Mouse (Mus musculus) neural tube, embryonic 15.5 days (tissue): ENCODE data around the gene Vegfc. TPM values are rescaled to one million over a fixed set of nuclear protein-coding genes. Genes with fewer than 3 reads are reported as not detected.

Experiments
- ATAC-seq: fragments of 200-750 bp; cut with Nextera tagmentation; 2 replicates; pipeline ENCODE4 v1.8.0; 2017; ENCODE audit warnings: mild to moderate bottlenecking, moderate TSS enrichment, moderate library complexity; ENCODE audit not compliant: low FRiP score
- H3K27ac ChIP-seq: fragments of 300-500 bp; sonication (generic); replicated peaks from 2 replicates; pipeline ENCODE4 v1.5.1; 2015; ENCODE audit warnings: mild to moderate bottlenecking, inconsistent platforms
- H3K27me3 ChIP-seq: fragments of 300-500 bp; sonication (generic); replicated peaks from 2 replicates; pipeline ENCODE4 v1.6.1; 2015; ENCODE audit warnings: inconsistent platforms
- H3K36me3 ChIP-seq: fragments of 300-500 bp; sonication (generic); 2 replicates; pipeline ENCODE4 v1.6.1; 2015; ENCODE audit warnings: inconsistent platforms
- H3K4me1 ChIP-seq: fragments of 300-500 bp; sonication (generic); 2 replicates; pipeline ENCODE4 v1.6.1; 2015; ENCODE audit warnings: inconsistent platforms
- H3K4me2 ChIP-seq: fragments of 300-500 bp; sonication (generic); 2 replicates; pipeline ENCODE4 v1.6.1; 2015; ENCODE audit warnings: inconsistent platforms, mild to moderate bottlenecking, moderate library complexity
- H3K4me3 ChIP-seq: fragments of 300-500 bp; sonication (generic); replicated peaks from 2 replicates; pipeline ENCODE4 v1.5.1; 2015; ENCODE audit warnings: mild to moderate bottlenecking, inconsistent platforms
- H3K9ac ChIP-seq: fragments of 300-500 bp; sonication (generic); replicated peaks from 2 replicates; pipeline ENCODE4 v1.6.1; 2015; ENCODE audit warnings: mild to moderate bottlenecking, inconsistent platforms
- H3K9me3 ChIP-seq: fragments of 300-500 bp; sonication (generic); replicated peaks from 2 replicates; pipeline ENCODE4 v1.6.1; 2016; ENCODE audit warnings: inconsistent platforms
- WGBS: fragments of 180-500 bp; shearing (Covaris S2); methylation state at CpG from one replicate; pipeline ENCODE4 v1.1.7; 2015; ENCODE audit warnings: mixed read lengths; 5-methylcytosine and 5-hydroxymethylcytosine counted together
- polyA plus RNA-seq: library from polyadenylated mRNA; unstranded; fragments of >200 nt; fragmentation: Nextera tagmentation; extraction: Ambion mirVana; gene quantifications from 2 replicates; pipeline ENCODE4 v1.2.1, GENCODE M21; 2015

Vegfc gene
- polyA plus RNA-seq, 1 experiment from 2014 or later: 4.4 TPM

GRCm38 (mm10) chr8:54087114-54087513, 9.7 kb downstream of the Vegfc start:
- Histone ChIP-seq H3K9ac (no peak overlapping the region), H3K4me3 (no peak overlapping the region), H3K9me3 (no peaks in the 10 kb centered on the region), H3K36me3 (no peaks in the 10 kb centered on the region), H3K4me2 (no peak overlapping the region), H3K27ac (no peak overlapping the region), H3K4me1 (no peaks in the 10 kb centered on the region), H3K27me3 (no peaks in the 10 kb centered on the region)
- 90% methylated on average over 2 of the region's 2 CpGs for WGBS
- ATAC-seq: no peak

- Histone ChIP-seq H3K9me3 (no peaks in the 10 kb centered on the region), H3K27me3 (no peaks in the 10 kb centered on the region), H3K36me3 (no peaks in the 10 kb centered on the region), H3K9ac (no peak overlapping the region), H3K4me2 (no peak overlapping the region), H3K4me3 (no peak overlapping the region), H3K4me1 (no peaks in the 10 kb centered on the region), H3K27ac (no peak overlapping the region)
- 52% methylated on average over 4 of the region's 4 CpGs for WGBS
- ATAC-seq: no peak
These were observed 11.8 kb downstream of the Vegfc start for GRCm38 (mm10) chr8:54089204-54089603.

GRCm38 (mm10) chr8:54089901-54090300, 12.5 kb downstream of the Vegfc start:
- Histone ChIP-seq H3K36me3 (no peaks in the 10 kb centered on the region), H3K4me3 (no peak overlapping the region), H3K4me1 (no peaks in the 10 kb centered on the region), H3K27ac (no peak overlapping the region), H3K27me3 (no peaks in the 10 kb centered on the region), H3K9me3 (no peaks in the 10 kb centered on the region), H3K9ac (no peak overlapping the region), H3K4me2 (no peak overlapping the region)
- ATAC-seq: no peak
- 93% methylated on average over 2 of the region's 2 CpGs for WGBS

- Histone ChIP-seq H3K27me3 (no peaks in the 10 kb centered on the region), H3K4me2 (no peak overlapping the region), H3K9me3 (no peaks in the 10 kb centered on the region), H3K4me3 (no peak overlapping the region), H3K27ac (no peak overlapping the region), H3K36me3 (no peaks in the 10 kb centered on the region), H3K9ac (no peak overlapping the region), H3K4me1 (no peaks in the 10 kb centered on the region)
- ATAC-seq: no peak
- WGBS: 24% methylated on average over 6 of the region's 6 CpGs
These were observed 22.7 kb downstream of the Vegfc start for GRCm38 (mm10) chr8:54100058-54100457.

GRCm38 (mm10) chr8:54114581-54114980, 37.2 kb downstream of the Vegfc start:
- Histone ChIP-seq H3K36me3 (no peaks in the 10 kb centered on the region), H3K27ac (no peak overlapping the region), H3K4me2 (no peak overlapping the region), H3K4me1 (no peaks in the 10 kb centered on the region), H3K9me3 (no peaks in the 10 kb centered on the region), H3K27me3 (no peaks in the 10 kb centered on the region), H3K9ac (no peak overlapping the region), H3K4me3 (no peak overlapping the region)
- ATAC-seq: no peak
- 68% methylated on average over 3 of the region's 3 CpGs for WGBS

- H3K4me1 ChIP-seq: no peaks in the 10 kb centered on the region
- no peak for ATAC-seq
- H3K4me3 ChIP-seq: no peak overlapping the region
- no peak overlapping the region for H3K9ac ChIP-seq
- 85% methylated on average over 7 of the region's 7 CpGs for WGBS
- no peaks in the 10 kb centered on the region for H3K9me3 ChIP-seq
- no peaks in the 10 kb centered on the region for H3K27me3 ChIP-seq
- H3K27ac ChIP-seq: no peak overlapping the region
- H3K36me3 ChIP-seq: no peaks in the 10 kb centered on the region
- H3K4me2 ChIP-seq: no peak overlapping the region
These were observed 42.7 kb downstream of the Vegfc start for GRCm38 (mm10) chr8:54120115-54120514.

- WGBS: 78% methylated on average over 3 of the region's 3 CpGs
- no peak overlapping the region for H3K27ac ChIP-seq
- no peaks in the 10 kb centered on the region for H3K36me3 ChIP-seq
These were observed 44.5 kb downstream of the Vegfc start for GRCm38 (mm10) chr8:54121942-54122341.

GRCm38 (mm10) chr8:54122345-54122744, 44.9 kb downstream of the Vegfc start:
- ATAC-seq: no peak
- H3K9me3 ChIP-seq: no peaks in the 10 kb centered on the region
- H3K27me3 ChIP-seq: no peaks in the 10 kb centered on the region
- H3K9ac ChIP-seq: no peak overlapping the region
- WGBS: 80% methylated on average over 1 of the region's 1 CpGs
- H3K4me2 ChIP-seq: no peak overlapping the region
- no peak overlapping the region for H3K27ac ChIP-seq
- no peaks in the 10 kb centered on the region for H3K36me3 ChIP-seq
- H3K4me3 ChIP-seq: no peak overlapping the region
- no peaks in the 10 kb centered on the region for H3K4me1 ChIP-seq

More at GRCm38 (mm10) chr8:54121942-54122341, 44.5 kb downstream of the Vegfc start:
- Histone ChIP-seq H3K4me1 (no peaks in the 10 kb centered on the region), H3K4me2 (no peak overlapping the region), H3K27me3 (no peaks in the 10 kb centered on the region), H3K4me3 (no peak overlapping the region), H3K9ac (no peak overlapping the region), H3K9me3 (no peaks in the 10 kb centered on the region)
- ATAC-seq: no peak

- H3K36me3 ChIP-seq: no peaks in the 10 kb centered on the region
- H3K9ac ChIP-seq: no peak overlapping the region
- no peak overlapping the region for H3K27ac ChIP-seq
- H3K4me1 ChIP-seq: no peaks in the 10 kb centered on the region
- no peak for ATAC-seq
- no peak overlapping the region for H3K4me2 ChIP-seq
- no peaks in the 10 kb centered on the region for H3K27me3 ChIP-seq
- no peaks in the 10 kb centered on the region for H3K9me3 ChIP-seq
- WGBS: 94% methylated on average over 2 of the region's 2 CpGs
- no peak overlapping the region for H3K4me3 ChIP-seq
These were observed 53.2 kb downstream of the Vegfc start for GRCm38 (mm10) chr8:54130558-54130957.

GRCm38 (mm10) chr8:54153240-54153639, 75.8 kb downstream of the Vegfc start:
- Histone ChIP-seq H3K27me3 (no peaks in the 10 kb centered on the region), H3K9ac (no peak overlapping the region), H3K4me2 (no peak overlapping the region), H3K9me3 (no peaks in the 10 kb centered on the region), H3K4me1 (no peaks in the 10 kb centered on the region), H3K4me3 (no peak overlapping the region), H3K27ac (no peak overlapping the region), H3K36me3 (no peaks in the 10 kb centered on the region)
- ATAC-seq: no peak
- 62% methylated on average over 4 of the region's 4 CpGs for WGBS

GRCm38 (mm10) chr8:54163505-54163904, 86.1 kb downstream of the Vegfc start:
- H3K27me3 ChIP-seq: no peaks in the 10 kb centered on the region
- H3K9me3 ChIP-seq: no peaks in the 10 kb centered on the region
- H3K9ac ChIP-seq: no peak overlapping the region
- H3K4me1 ChIP-seq: peaks cover 3% of the 10 kb centered on the region; the same call in 1 of the 2 replicates
- WGBS: 16% methylated on average over 5 of the region's 5 CpGs
- H3K4me3 ChIP-seq: no peak overlapping the region
- no peak overlapping the region for H3K27ac ChIP-seq
- no peaks in the 10 kb centered on the region for H3K36me3 ChIP-seq
- peak overlapping the region; percentile 36 for H3K4me2 ChIP-seq
- ATAC-seq: no peak

GRCm38 (mm10) chr8:54185336-54185735, 107.9 kb downstream of the Vegfc start:
- no peak for ATAC-seq
- no peaks in the 10 kb centered on the region for H3K4me1 ChIP-seq

GRCm38 (mm10) chr8:54185927-54186326, 108.5 kb downstream of the Vegfc start:
- Histone ChIP-seq H3K27me3 (no peaks in the 10 kb centered on the region), H3K4me3 (no peak overlapping the region), H3K4me1 (no peaks in the 10 kb centered on the region), H3K36me3 (no peaks in the 10 kb centered on the region), H3K4me2 (no peak overlapping the region), H3K9me3 (no peaks in the 10 kb centered on the region), H3K27ac (no peak overlapping the region), H3K9ac (no peak overlapping the region)
- WGBS: 89% methylated on average over 6 of the region's 6 CpGs
- ATAC-seq: no peak

More at GRCm38 (mm10) chr8:54185336-54185735, 107.9 kb downstream of the Vegfc start:
- Histone ChIP-seq H3K4me2 (no peak overlapping the region), H3K4me3 (no peak overlapping the region), H3K27ac (no peak overlapping the region), H3K9ac (no peak overlapping the region), H3K27me3 (no peaks in the 10 kb centered on the region), H3K9me3 (no peaks in the 10 kb centered on the region), H3K36me3 (no peaks in the 10 kb centered on the region)
- WGBS: 90% methylated on average over 2 of the region's 2 CpGs
